19 mouse cellular contexts compared by ENCODE assay signal in the genomic region with DNA sequence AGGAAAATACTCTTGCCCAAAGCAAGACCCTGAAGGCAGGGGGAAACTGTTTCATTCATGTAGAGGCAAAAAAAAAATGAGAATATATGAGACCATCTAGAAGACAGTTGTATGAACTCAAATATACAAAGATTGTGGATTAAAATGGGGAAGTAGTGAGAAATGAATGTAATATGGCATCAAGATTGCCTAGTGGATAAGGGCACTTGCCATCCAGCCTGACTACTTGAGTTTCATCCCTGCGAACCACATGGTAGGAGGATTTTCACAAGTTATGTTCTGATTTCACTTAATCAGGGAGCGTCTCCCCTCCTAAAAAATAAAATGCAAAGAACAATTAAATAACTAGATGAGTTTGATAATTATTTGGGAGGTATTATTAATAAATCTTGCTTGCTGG.
DNase-seq lines count a peak whose midpoint lies in the region; ATAC-seq and TF ChIP-seq lines count a peak whose summit lies in the region.
"Had no signal": no experiment of that assay in that cellular context is flagged by ENCODE, and none has a peak within 500 bp of the region (broad histone marks: within the 10 kb centered on the region; RNA-seq: fewer than 3 reads in every experiment).

No protein-coding gene starts in this region.

- no peaks in the 10 kb centered on the region for H3K79me2 ChIP-seq in MEL (ENCODE audit: control insufficient read depth, insufficient read depth, low read length, poor library complexity)

- peaks cover 0 to 11% of the 10 kb centered on the region in 2 experiments; a peak in 2 of 4 replicates for H3K36me3 ChIP-seq in MEL (ENCODE audit: control insufficient read depth in 1 of 2, insufficient read depth in 2 of 2, low read length in 2 of 2)
- H3K36me3 ChIP-seq in forebrain, embryonic 11.5 days (ENCODE audit: control insufficient read depth, insufficient read depth, low read length), result no peaks in the 10 kb centered on the region
- H3K36me3 ChIP-seq: G1E had no signal

- TF ChIP-seq RAD21 in MEL (IDR thresholded peaks at IDR 0.05; ENCODE audit: low read depth, low read length), result no peak

- no peak overlapping the region for H3K27ac ChIP-seq in MEL (ENCODE audit: control insufficient read depth, low read depth, low read length)
- H3K27ac ChIP-seq in forebrain, embryonic 11.5 days (ENCODE audit: low read depth, low read length), result no peak overlapping the region

- TF ChIP-seq CTCF in MEL (IDR thresholded peaks at IDR 0.05 in 2 of 3, conservative IDR thresholded peaks at IDR 0.05 in 1 of 3; ENCODE audit: control insufficient read depth in 1 of 3, insufficient read depth in 1 of 3, low read depth in 2 of 3, low read length in 3 of 3, poor library complexity in 1 of 3, severe bottlenecking in 1 of 3), result no peak

- H3K4me1 ChIP-seq in MEL (ENCODE audit: control insufficient read depth in 1 of 2, insufficient read depth in 2 of 2, low read length in 2 of 2), result peaks cover 2 to 9% of the 10 kb centered on the region in 2 experiments
- no peaks in the 10 kb centered on the region for H3K4me1 ChIP-seq in forebrain, embryonic 11.5 days (replicated peaks; ENCODE audit: control insufficient read depth, insufficient read depth, low read length)

- no peaks in the 10 kb centered on the region for H3K9me3 ChIP-seq in MEL (replicated peaks; ENCODE audit: insufficient read depth, low read length)
- no peaks in the 10 kb centered on the region for H3K9me3 ChIP-seq in forebrain, embryonic 11.5 days (ENCODE audit: control insufficient read depth, low read length)
- H3K9me3 ChIP-seq: G1E had no signal

- DNase-seq in MEL (ENCODE audit: low read depth, low spot score), result peak; percentile 31
- DNase-seq in forebrain, embryonic 11.5 days (ENCODE audit: low spot score), result no peak
- DNase-seq: adrenal gland, adult 2 months; adrenal gland, adult 8-10 months; adrenal gland, postnatal 10 days; adrenal gland, postnatal 14 days; adrenal gland, postnatal 25 days; adrenal gland, postnatal 36 days; B cell, adult 2 months; cerebellum, adult 11 months; cerebellum, adult 11-12 months; cerebellum, adult 18-20 months; cerebellum, adult 2 months; cerebellum, adult 8-10 months had no signal

- H3K9ac ChIP-seq in MEL (ENCODE audit: control insufficient read depth, low read depth, low read length, poor library complexity, severe bottlenecking), result no peak overlapping the region
- no peak overlapping the region for H3K9ac ChIP-seq in forebrain, embryonic 11.5 days (ENCODE audit: low read length)

- peak in 1 of 2 experiments; percentile 52; a peak in 1 of 4 replicates for TF ChIP-seq EP300 in MEL (IDR thresholded peaks at IDR 0.05; ENCODE audit: low read depth in 1 of 2, low read length in 2 of 2)

- H3K4me3 ChIP-seq in MEL (ENCODE audit: control insufficient read depth in 1 of 2, insufficient read depth in 1 of 2, low read depth in 2 of 2, low read length in 2 of 2), result no peak overlapping the region
- no peak overlapping the region for H3K4me3 ChIP-seq in forebrain, embryonic 11.5 days (ENCODE audit: low read depth, low read length)

- no peak overlapping the region for H3K4me2 ChIP-seq in forebrain, embryonic 11.5 days (ENCODE audit: low read depth, low read length, severe bottlenecking)

- 87% methylated on average over 2 of the region's 2 CpGs for WGBS in forebrain, embryonic 11.5 days

- TF ChIP-seq POLR2A in MEL (IDR thresholded peaks at IDR 0.05; ENCODE audit: control insufficient read depth in 1 of 2, insufficient read depth in 1 of 2, low read depth in 1 of 2, low read length in 2 of 2, poor library complexity in 1 of 2), result no peak

- ATAC-seq in forebrain, embryonic 11.5 days (replicated peaks; ENCODE audit: low FRiP score), result no peak
- ATAC-seq: activated CD4-positive, CD25-positive, alpha-beta regulatory T cell, adult 4 months; CD4-positive, CD25-positive, alpha-beta regulatory T cell, adult 4 months; Patski had no signal

- no peaks in the 10 kb centered on the region for H3K27me3 ChIP-seq in MEL (ENCODE audit: control insufficient read depth in 1 of 2, insufficient read depth in 2 of 2, low read length in 2 of 2)
- H3K27me3 ChIP-seq in forebrain, embryonic 11.5 days (ENCODE audit: control insufficient read depth, insufficient read depth, low read length), result peaks cover 4% of the 10 kb centered on the region; the same call in 1 of the 2 replicates
- H3K27me3 ChIP-seq: CH12.LX had no signal

TF ChIP-seq in MEL, 35 proteins besides CTCF, POLR2A, EP300 and RAD21:
- no peak for TF ChIP-seq NRF1 (IDR thresholded peaks at IDR 0.05; ENCODE audit: insufficient read depth, low read depth, low read length, poor library complexity, severe bottlenecking)
- TF ChIP-seq GATA1 (IDR thresholded peaks at IDR 0.05; ENCODE audit: low read depth, low read length), result peak; percentile 83
- TF ChIP-seq TBP (IDR thresholded peaks at IDR 0.05; ENCODE audit: low read depth, low read length), result no peak
TF ChIP-seq in MEL: peak in this region for 1.
